Mouse (Mus musculus): ENCODE results near the gene Fgf18.

Gene Fgf18

GRCm38 (mm10) chr11:33074541-33074940 is 72.7 kb downstream of the Fgf18 start:
- no peak for DNase-seq (ENCODE audit: low spot score in 2 of 2)

GRCm38 (mm10) chr11:33071358-33071922 is 75.8 kb downstream of the Fgf18 start:
- no peak for DNase-seq (ENCODE audit: low spot score in 2 of 2)

GRCm38 (mm10) chr11:33070520-33070919 is 76.7 kb downstream of the Fgf18 start:
- peak in 1 of 2 experiments; percentile 48 for DNase-seq (ENCODE audit: low spot score in 2 of 2)
